Mouse (Mus musculus) forebrain, embryonic 16.5 days (tissue): Measurements from ENCODE around the gene Hoxa4. TPM values are rescaled to one million over a fixed set of nuclear protein-coding genes. Genes with fewer than 3 reads are reported as not detected.
A peak's percentile ranks its signal among the peaks of the same experiment; 100 is the strongest.

ENCODE experiments used
- ATAC-seq: fragments of 200-750 bp; cut with Nextera tagmentation; 2 replicates; pipeline ENCODE4 v1.8.0; 2017; ENCODE audit warnings: mild to moderate bottlenecking, moderate library complexity
- H3K27ac ChIP-seq: fragments of 300-500 bp; sonication (generic); 2 replicates; pipeline ENCODE4 v1.5.1; 2014; ENCODE audit warnings: low read length, control low read depth
- H3K27me3 ChIP-seq: fragments of 300-500 bp; sonication (generic); replicated peaks from 2 replicates; pipeline ENCODE4 v1.6.1; 2014; ENCODE audit warnings: low read length; ENCODE audit not compliant: control insufficient read depth, insufficient read depth
- H3K36me3 ChIP-seq: fragments of 300-500 bp; sonication (generic); 2 replicates; pipeline ENCODE4 v1.6.1; 2014; ENCODE audit not compliant: control insufficient read depth, insufficient read depth
- H3K4me1 ChIP-seq: fragments of 300-500 bp; sonication (generic); replicated peaks from 2 replicates; pipeline ENCODE4 v1.6.1; 2014; ENCODE audit warnings: low read length; ENCODE audit not compliant: control insufficient read depth, insufficient read depth
- H3K4me2 ChIP-seq: fragments of 300-500 bp; sonication (generic); 2 replicates; pipeline ENCODE4 v1.6.1; 2014; ENCODE audit warnings: mild to moderate bottlenecking, low read length, control low read depth
- H3K4me3 ChIP-seq: fragments of 300-500 bp; sonication (generic); replicated peaks from 2 replicates; pipeline ENCODE4 v1.5.1; 2014; ENCODE audit warnings: mild to moderate bottlenecking, low read length, control low read depth
- H3K9ac ChIP-seq: fragments of 300-500 bp; sonication (generic); replicated peaks from 2 replicates; pipeline ENCODE4 v1.6.1; 2014; ENCODE audit warnings: low read depth, low read length, control low read depth
- H3K9me3 ChIP-seq: fragments of 300-500 bp; sonication (generic); 2 replicates; pipeline ENCODE4 v1.6.1; 2016; ENCODE audit warnings: low read length; ENCODE audit not compliant: control insufficient read depth
- WGBS: fragments of 180-500 bp; shearing (Covaris S2); extraction: QIAGEN DNeasy Blood & Tissue Kit; methylation state at CpG from one replicate; pipeline ENCODE4 v1.1.7; 2014; 5-methylcytosine and 5-hydroxymethylcytosine counted together
- polyA plus RNA-seq: library from polyadenylated mRNA; unstranded; fragments of >200 nt; fragmentation: Nextera tagmentation; extraction: Ambion mirVana; gene quantifications from 2 replicates; pipeline ENCODE4 v1.2.1, GENCODE M21; 2015

Gene Hoxa4
- polyA plus RNA-seq, 1 experiment from 2014 or later, result not detected

- Histone ChIP-seq H3K9me3 (no peaks in the 10 kb centered on the region), H3K27ac (no peak overlapping the region), H3K9ac (no peak overlapping the region), H3K4me2 (no peak overlapping the region), H3K27me3 (peaks cover 86% of the 10 kb centered on the region), H3K36me3 (no peaks in the 10 kb centered on the region), H3K4me3 (no peak overlapping the region), H3K4me1 (peaks cover 4% of the 10 kb centered on the region)
- no peak for ATAC-seq
- under 1% methylated on average over 17 of the region's 17 CpGs for WGBS
Measured at GRCm38 (mm10) chr6:52163366-52164031, 28.1 kb downstream of the Hoxa4 start.

GRCm38 (mm10) chr6:52162611-52163365 lies 28.8 kb downstream of the Hoxa4 start:
- no peak overlapping the region for H3K27ac ChIP-seq
- H3K27me3 ChIP-seq, result peaks cover 89% of the 10 kb centered on the region
- no peak for ATAC-seq
- H3K36me3 ChIP-seq, result no peaks in the 10 kb centered on the region
- peaks cover 11% of the 10 kb centered on the region for H3K4me1 ChIP-seq
- no peak overlapping the region for H3K9ac ChIP-seq
- H3K4me2 ChIP-seq, result no peak overlapping the region
- no peaks in the 10 kb centered on the region for H3K9me3 ChIP-seq
- under 1% methylated on average over 14 of the region's 14 CpGs for WGBS
- no peak overlapping the region for H3K4me3 ChIP-seq

DNA sequence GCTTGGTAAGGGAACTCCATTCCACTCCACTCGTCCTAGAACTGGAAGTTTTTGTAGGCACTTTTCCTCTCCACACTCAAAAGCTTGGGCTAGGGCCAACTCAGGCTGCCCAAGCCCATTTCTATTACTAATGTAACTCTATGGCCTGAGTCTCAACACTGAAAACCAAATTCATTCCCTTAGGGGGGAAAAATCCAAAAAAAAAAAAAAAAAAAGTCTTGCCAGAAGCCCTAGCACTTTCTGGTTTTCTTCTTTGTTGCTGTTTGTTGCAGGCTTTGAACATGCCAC lies 29.5 kb downstream of the Hoxa4 start:
- Histone ChIP-seq H3K36me3 (no peaks in the 10 kb centered on the region), H3K4me2 (no peak overlapping the region), H3K4me1 (peaks cover 12% of the 10 kb centered on the region), H3K27me3 (peaks cover 89% of the 10 kb centered on the region), H3K9ac (no peak overlapping the region), H3K4me3 (no peak overlapping the region), H3K27ac (no peak overlapping the region), H3K9me3 (no peaks in the 10 kb centered on the region)
- ATAC-seq, result no peak
- WGBS, result 0% methylated on average over 1 of the region's 1 CpGs

DNA sequence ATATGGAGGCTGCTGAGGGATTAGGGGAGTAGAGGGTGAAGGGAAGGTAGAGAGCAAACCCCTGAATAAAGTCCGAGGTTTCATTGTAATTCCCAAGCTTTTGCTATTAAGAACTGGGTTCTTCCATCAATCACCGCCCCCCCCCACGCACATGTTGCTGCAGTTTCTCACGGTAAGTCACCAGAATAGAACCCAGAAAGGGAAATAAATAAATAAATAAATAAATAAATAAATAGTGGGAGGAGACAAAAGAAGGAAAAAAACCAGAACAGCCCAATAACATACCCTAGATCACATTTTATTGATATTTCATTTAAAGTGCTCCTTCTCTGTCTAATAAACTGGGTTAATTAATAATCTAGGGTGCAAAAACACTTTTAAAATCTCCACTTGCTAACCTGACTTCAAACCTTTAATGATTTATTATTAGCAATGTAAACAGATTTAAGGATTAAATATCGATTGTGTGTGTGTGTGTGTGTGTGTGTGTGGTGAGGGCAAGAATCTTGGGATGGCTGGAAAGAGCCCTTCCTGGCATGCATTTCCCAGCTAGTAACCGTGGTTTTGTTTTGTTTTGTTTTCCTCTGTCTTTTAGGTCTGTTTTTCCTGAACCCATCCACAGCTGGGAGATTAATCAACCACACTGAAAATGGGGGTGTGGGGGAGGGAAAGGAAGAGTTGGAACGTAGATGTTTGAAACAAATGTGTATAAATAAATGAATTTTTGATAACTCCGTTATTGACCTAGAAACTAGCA lies 30.0 kb downstream of the Hoxa4 start:
- Histone ChIP-seq H3K9me3 (no peaks in the 10 kb centered on the region), H3K4me1 (peaks cover 12% of the 10 kb centered on the region), H3K4me2 (no peak overlapping the region), H3K9ac (no peak overlapping the region), H3K36me3 (no peaks in the 10 kb centered on the region), H3K27me3 (peaks cover 89% of the 10 kb centered on the region), H3K27ac (no peak overlapping the region), H3K4me3 (no peak overlapping the region)
- 1% methylated on average over 8 of the region's 8 CpGs for WGBS
- ATAC-seq, result no peak

- H3K4me2 ChIP-seq, result no peak overlapping the region
- no peak overlapping the region for H3K4me3 ChIP-seq
- no peaks in the 10 kb centered on the region for H3K9me3 ChIP-seq
- H3K36me3 ChIP-seq, result no peaks in the 10 kb centered on the region
- no peak overlapping the region for H3K9ac ChIP-seq
- WGBS, result under 1% methylated on average over 30 of the region's 30 CpGs
- H3K4me1 ChIP-seq, result peaks cover 12% of the 10 kb centered on the region
- H3K27me3 ChIP-seq, result peaks cover 89% of the 10 kb centered on the region
- no peak overlapping the region for H3K27ac ChIP-seq
- ATAC-seq, result no peak
Measured at GRCm38 (mm10) chr6:52160511-52161335, 30.8 kb downstream of the Hoxa4 start.

- no peak for ATAC-seq
- Histone ChIP-seq H3K9ac (no peak overlapping the region), H3K36me3 (no peaks in the 10 kb centered on the region), H3K9me3 (no peaks in the 10 kb centered on the region), H3K4me3 (no peak overlapping the region), H3K27me3 (peaks cover 88% of the 10 kb centered on the region), H3K4me2 (no peak overlapping the region), H3K4me1 (peaks cover 12% of the 10 kb centered on the region), H3K27ac (no peak overlapping the region)
- WGBS, result 2% methylated on average over 7 of the region's 9 CpGs
Measured at GRCm38 (mm10) chr6:52159979-52160378, 31.6 kb downstream of the Hoxa4 start.

GRCm38 (mm10) chr6:52159164-52159761 lies 32.3 kb downstream of the Hoxa4 start:
- H3K4me2 ChIP-seq, result no peak overlapping the region; the same call in 1 of the 2 replicates

DNA sequence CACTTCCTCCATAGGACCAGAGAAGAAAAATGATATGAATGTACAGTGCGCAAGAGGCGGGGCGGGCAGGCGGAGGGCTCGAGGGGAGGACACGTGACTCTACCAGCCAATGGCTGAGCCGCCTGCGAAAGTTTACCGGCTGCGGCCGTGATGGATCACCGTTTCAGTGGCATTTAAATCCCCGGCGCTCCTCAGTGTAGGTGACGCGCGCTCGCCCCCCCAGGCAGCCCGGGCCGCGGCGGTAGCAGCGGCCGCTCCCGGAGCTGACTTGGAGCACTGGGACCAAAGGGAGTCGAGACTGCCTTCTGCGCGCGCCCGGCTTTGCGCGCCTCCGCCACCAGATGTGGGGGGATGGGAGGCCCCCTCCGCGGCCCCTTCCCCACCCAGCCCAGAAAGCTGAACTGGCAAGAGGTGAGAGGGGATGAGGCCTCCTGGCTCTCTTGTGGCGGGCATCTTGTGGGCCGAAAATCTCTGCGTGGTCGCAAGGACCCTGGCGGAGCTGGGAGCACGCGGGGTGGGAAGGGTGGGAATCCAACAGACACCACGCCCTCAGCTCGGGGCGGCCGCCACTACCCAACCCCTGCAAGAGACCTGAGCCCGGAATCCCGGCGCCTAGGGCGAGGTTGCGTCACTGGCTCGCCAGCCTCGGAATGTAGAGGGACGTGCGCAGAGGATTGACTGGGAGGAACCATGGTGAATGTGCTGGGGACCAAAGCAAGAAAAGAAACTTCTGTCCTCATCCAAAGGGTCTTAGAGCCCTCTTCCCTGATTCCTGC lies 33.1 kb downstream of the Hoxa4 start, which contains the start of gene Hoxa1:
Hoxa1 (minus strand) TSS at position 42 of the 776 bp plus-strand sequence.
- peaks cover 12% of the 10 kb centered on the region for H3K4me1 ChIP-seq
- ATAC-seq, result peak; percentile 76
- no peaks in the 10 kb centered on the region for H3K36me3 ChIP-seq
- under 1% methylated on average over 55 of the region's 55 CpGs for WGBS
- no peaks in the 10 kb centered on the region for H3K9me3 ChIP-seq
- H3K27me3 ChIP-seq, result peaks cover 90% of the 10 kb centered on the region
- H3K9ac ChIP-seq, result no peak within 1 kb of the TSS
- H3K4me3 ChIP-seq, result peak within 1 kb of the TSS; percentile 37
- H3K4me2 ChIP-seq, result peak within 1 kb of the TSS; percentile 56
- no peak within 1 kb of the TSS for H3K27ac ChIP-seq

More at GRCm38 (mm10) chr6:52159164-52159761, 32.3 kb downstream of the Hoxa4 start:
- peaks cover 90% of the 10 kb centered on the region for H3K27me3 ChIP-seq
- WGBS, result 3% methylated on average over 12 of the region's 12 CpGs
- peaks cover 12% of the 10 kb centered on the region for H3K4me1 ChIP-seq
- no peak overlapping the region for H3K4me3 ChIP-seq
- no peaks in the 10 kb centered on the region for H3K9me3 ChIP-seq
- H3K27ac ChIP-seq, result no peak overlapping the region
- ATAC-seq, result no peak
- H3K36me3 ChIP-seq, result no peaks in the 10 kb centered on the region
- no peak overlapping the region for H3K9ac ChIP-seq
